Mouse (Mus musculus) layer of hippocampus, postnatal 14 days (tissue): ENCODE measurements around the gene Olfr361. TPM values are rescaled to one million over a fixed set of nuclear protein-coding genes. Genes with fewer than 3 reads are reported as not detected.
"Not testable (repeated sequence)": the region's sequence is repeated elsewhere in the genome, so short reads cannot be mapped to it uniquely, and the experiment has no call there.

Source experiments
- DNase-seq, 2 experiments: peaks; one replicate each; pipeline ENCODE4 v3.0.0; 2021 to 2022; ENCODE audit warnings: low spot score in 2 of 2, mixed read lengths in 1 of 2
- long read RNA-seq, 2 experiments: library from polyadenylated mRNA; stranded (forward); transcript quantifications; one replicate each; pipeline ENCODE4 v2.0.0; 2021
- total RNA-seq, 2 experiments: library from RNA; stranded (reverse); gene quantifications; 2 replicates each; pipeline ENCODE4 v1.2.3; 2021

The Olfr361 gene
- total RNA-seq: not detected
- long read RNA-seq, experiment 1: 0 reads
- long read RNA-seq, experiment 2: 0 reads

DNA sequence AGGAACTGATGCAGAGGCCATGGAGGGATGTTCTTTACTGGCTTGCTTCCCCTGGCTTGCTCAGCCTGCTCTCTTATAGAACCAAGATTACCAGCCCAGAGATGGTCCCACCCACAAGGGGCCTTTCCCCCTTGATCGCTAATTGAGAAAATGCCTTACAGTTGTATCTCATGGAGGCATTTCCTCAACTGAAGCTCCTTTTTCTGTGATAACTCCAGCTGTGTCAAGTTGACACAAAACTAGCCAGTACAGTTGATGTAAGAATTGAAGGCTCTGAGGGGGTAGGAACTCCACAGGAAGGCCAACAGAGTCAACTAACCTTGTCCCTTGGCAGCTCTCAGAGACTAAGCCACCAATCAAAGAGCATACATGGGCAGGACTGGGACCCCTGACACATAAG is at the start of gene Olfr361:
Olfr361 (minus strand) TSS at position 101 of the 400 bp plus-strand sequence.
- not testable (repeated sequence) for DNase-seq

DNA sequence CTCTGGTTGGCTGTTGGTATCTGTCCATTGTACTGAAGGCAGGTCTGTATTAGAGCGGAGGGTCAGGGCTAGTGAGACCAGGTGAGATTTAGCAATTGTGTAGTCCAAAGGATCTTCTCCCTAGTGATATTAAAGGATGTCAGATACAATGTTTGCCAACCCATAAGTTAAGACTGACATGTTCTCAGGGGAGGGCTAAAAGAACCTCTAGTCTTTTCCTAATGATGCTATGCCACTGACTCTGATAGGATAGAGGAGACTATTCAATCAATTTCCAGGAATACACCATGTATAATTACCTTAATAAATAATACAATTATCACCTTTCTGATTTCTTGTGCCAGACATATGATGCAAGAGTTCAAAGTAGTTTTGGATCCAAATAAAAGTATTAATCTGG is 28.7 kb upstream of the Olfr361 start, which contains the start of gene Olfr362:
Olfr362 (minus strand) TSS at position 101 of the 400 bp plus-strand sequence.
- DNase-seq: no peak

DNA sequence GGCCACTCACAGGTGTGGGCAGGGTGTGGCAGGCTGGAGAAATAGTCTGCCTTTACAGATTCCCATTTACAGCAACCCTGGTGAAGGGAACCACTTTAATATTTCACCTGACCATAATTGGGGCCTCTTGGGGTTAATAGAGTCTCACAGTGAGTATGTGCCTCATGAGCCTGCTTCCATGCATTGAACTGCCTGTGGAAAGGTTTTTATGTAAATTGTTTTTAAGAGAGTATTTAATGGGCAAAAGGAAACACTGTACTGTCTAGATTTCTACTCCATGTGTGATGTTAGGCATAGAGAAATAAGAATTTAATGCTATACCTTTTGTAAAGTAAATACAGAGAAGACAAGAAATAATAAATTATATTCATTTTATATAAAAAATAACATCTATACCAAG is 23.6 kb downstream of the Olfr361 start, which contains the start of gene Olfr360:
Olfr360 (plus strand) TSS at position 301 of the 400 bp plus-strand sequence.
- DNase-seq: no peak

Other genes with a start within 250 kb of the Olfr361 start
- gene Olfr350, start 243.0 kb downstream of the Olfr361 start, total RNA-seq: not detected
- under 1 TPM; 0.12 TPM for gene Olfr351, start 226.6 kb downstream of the Olfr361 start, total RNA-seq
- not detected for gene Olfr352, start 220.8 kb downstream of the Olfr361 start, total RNA-seq
- gene Olfr353, start 196.4 kb downstream of the Olfr361 start, total RNA-seq: not detected
- gene Olfr354, start 183.6 kb downstream of the Olfr361 start, total RNA-seq: not detected
- gene Olfr355, start 160.4 kb downstream of the Olfr361 start, total RNA-seq: not detected
- gene Olfr356, start 152.2 kb downstream of the Olfr361 start, total RNA-seq: not detected
- not detected for gene Olfr357, start 95.5 kb downstream of the Olfr361 start, total RNA-seq
- not detected for gene Olfr358, start 80.0 kb downstream of the Olfr361 start, total RNA-seq
- gene Olfr360, start 23.5 kb downstream of the Olfr361 start, total RNA-seq: not detected
- not detected for gene Olfr362, start 28.6 kb upstream of the Olfr361 start, total RNA-seq
- gene Olfr364-ps1, start 50.0 kb upstream of the Olfr361 start, total RNA-seq: not detected
- under 1 TPM in 1 of 2 experiments, not detected in 1; 0.07 TPM for gene Olfr365, start 98.9 kb upstream of the Olfr361 start, total RNA-seq
- gene Olfr366, start 122.3 kb upstream of the Olfr361 start, total RNA-seq: not detected
- gene Olfr368, start 237.2 kb upstream of the Olfr361 start, total RNA-seq: not detected